Mouse (Mus musculus): ENCODE data around the gene Olfr1360.
"Not testable (repeated sequence)": the region's sequence is repeated elsewhere in the genome, so short reads cannot be mapped to it uniquely, and the experiment has no call there.

Olfr1360 gene

GRCm38 (mm10) chr13:21677305-21677704, at the start of gene Olfr1360:
Gene Olfr1360 (minus strand): TSS chr13:21677405.
- DNase-seq (ENCODE audit: low read depth, low spot score): no peak

GRCm38 (mm10) chr13:21722993-21723836, 46.0 kb upstream of the Olfr1360 start:
- no peak for DNase-seq (ENCODE audit: low read depth, low spot score)

GRCm38 (mm10) chr13:21722373-21722925, 45.2 kb upstream of the Olfr1360 start:
- no peak for DNase-seq (ENCODE audit: low read depth, low spot score)

- DNase-seq (ENCODE audit: low read depth, low spot score): peak; percentile 95
Observed at GRCm38 (mm10) chr13:21721757-21722372, 44.7 kb upstream of the Olfr1360 start, which contains the start of gene Hist1h2bm. Gene Hist1h2bm (plus strand): TSS chr13:21722044.

GRCm38 (mm10) chr13:21721107-21721756, 44.0 kb upstream of the Olfr1360 start:
- not testable (repeated sequence) for DNase-seq (ENCODE audit: low read depth, low spot score)

DNA sequence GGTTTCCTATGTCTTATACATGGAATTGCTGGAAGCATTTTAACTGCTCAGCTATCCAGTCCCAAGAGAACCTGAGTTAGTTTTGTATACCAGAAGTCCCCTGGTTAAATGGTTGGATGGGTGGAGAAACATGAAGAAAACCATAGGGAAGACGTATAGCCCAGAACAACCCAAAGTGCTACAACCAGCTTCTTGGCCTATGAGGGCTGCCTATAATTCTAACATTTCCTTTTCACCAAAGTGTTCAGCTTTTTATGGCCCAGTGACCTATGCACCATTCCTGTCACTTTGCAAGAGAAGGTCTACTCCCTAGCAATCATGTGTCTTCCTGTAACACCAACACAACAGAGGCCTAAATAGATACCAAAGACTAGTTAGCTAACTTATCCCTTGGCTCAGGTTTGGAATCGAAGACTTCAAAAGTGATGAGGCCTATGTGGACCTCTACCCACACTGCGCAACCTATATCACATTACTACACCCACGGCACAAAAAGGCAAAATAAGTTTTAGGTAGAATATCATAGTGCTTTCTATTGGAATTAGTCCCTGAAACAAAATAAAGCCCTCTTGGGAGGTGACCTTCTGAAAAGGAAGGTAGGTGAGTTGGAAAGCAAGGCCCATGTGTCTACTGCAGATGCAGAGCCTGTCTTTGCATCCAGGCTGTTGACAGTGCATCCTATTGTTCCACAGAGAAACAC, 41.3 kb upstream of the Olfr1360 start:
- no peak for DNase-seq (ENCODE audit: low read depth, low spot score)

DNA sequence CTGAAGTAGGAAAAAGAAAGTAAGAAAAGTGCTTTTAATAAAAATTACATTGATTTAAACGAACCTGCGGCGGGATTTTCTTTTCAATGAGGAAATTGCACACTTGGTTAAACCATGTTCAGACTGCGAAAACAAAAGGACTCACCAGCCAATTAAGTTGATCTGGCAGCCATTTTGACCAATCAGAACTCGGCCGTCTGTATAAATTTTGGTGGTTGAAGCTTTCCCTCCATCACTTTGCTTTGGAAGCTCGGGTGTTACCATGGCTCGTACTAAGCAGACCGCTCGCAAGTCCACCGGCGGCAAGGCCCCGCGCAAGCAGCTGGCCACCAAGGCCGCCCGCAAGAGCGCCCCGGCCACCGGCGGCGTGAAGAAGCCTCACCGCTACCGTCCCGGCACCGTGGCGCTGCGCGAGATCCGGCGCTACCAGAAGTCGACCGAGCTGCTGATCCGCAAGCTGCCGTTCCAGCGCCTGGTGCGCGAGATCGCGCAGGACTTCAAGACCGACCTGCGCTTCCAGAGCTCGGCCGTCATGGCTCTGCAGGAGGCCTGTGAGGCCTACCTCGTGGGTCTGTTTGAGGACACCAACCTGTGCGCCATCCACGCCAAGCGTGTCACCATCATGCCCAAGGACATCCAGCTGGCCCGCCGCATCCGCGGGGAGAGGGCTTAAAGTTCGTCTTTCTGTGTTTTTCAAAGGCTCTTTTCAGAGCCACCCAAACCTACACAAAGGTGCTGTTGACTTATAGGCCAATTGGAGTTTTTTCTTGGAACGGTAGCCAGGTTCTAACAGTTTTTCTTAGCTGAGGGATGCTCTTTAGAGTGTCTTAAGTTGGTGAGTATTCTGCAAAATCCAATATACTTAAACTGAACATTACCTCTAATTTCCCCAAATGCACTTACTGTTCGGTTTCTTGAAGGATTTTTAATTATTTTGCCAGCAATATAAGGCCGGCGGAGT, 40.5 kb upstream of the Olfr1360 start, which contains the start of gene Hist1h3h:
Gene Hist1h3h (plus strand): TSS at position 263 of the 961 bp plus-strand sequence.
- DNase-seq (ENCODE audit: low read depth, low spot score): peak; percentile 96

DNA sequence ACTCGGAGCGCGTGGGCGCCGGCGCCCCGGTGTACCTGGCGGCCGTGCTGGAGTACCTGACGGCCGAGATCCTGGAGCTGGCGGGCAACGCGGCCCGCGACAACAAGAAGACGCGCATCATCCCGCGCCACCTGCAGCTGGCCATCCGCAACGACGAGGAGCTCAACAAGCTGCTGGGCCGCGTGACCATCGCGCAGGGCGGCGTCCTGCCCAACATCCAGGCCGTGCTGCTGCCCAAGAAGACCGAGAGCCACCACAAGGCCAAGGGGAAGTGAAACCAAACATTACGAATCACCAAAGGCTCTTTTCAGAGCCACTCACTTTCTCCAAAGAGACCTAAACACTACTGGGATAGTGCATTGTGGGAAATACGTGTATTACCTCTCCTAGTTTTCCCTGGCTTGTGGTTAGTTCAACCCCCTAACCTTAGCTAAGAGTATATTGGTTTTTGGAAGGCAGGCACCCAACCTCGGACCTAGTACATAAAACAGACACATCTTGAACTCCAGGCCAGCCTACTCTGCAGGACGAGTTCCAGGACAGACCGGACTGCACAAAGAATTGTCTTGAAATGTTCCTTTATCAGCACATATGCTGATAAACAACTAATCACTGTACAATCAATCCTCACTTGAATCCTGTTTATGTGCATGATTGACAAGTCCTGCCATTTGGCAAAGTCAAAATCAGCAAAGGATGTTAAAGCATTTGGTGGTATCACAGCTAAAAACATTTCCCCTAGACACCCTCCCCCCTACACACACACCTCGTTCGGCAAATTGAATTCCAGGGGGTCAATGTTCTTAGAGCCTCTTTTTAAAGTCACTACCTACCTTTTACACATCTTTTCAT, 39.6 kb upstream of the Olfr1360 start:
- not testable (repeated sequence) for DNase-seq (ENCODE audit: low read depth, low spot score)

GRCm38 (mm10) chr13:21715864-21716539, 38.8 kb upstream of the Olfr1360 start, which contains the start of the genes Hist1h2bl and Hist1h2ai:
Gene Hist1h2bl (minus strand): TSS chr13:21716143.
Gene Hist1h2ai (plus strand): TSS chr13:21716422.
- DNase-seq (ENCODE audit: low read depth, low spot score): peak; percentile 97

DNA sequence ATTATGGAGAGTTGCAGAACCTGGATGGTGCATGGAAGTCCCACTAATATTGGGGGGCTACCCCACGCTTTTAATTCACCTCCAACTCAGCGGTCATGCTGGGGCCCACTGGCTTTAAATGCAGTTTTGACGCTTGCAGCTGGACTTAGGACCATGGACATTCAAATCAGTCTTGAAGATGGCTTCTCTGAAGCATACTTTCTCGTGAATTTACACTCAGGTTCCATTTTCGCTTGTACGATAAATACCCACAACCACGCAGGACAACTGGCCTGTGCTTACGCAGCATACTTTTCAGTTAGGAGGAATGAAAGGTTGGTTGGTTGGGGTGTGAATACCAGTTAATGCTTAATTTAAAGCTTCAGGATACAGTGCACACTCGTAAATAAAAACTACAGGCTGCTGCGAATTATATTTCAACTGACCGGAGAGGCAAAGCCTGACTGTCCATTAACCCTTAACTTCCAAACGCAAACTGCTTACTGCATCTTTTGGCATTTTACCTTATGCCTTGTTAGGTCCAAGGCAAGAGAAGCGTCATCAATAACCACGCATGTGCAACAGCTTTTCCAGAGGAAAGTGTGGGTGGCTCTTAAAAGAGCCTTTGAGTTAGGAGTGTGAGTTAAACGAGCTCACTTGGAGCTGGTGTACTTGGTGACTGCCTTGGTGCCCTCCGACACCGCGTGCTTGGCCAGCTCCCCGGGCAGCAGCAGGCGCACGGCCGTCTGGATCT, 38.1 kb upstream of the Olfr1360 start:
- DNase-seq (ENCODE audit: low read depth, low spot score): no peak

DNA sequence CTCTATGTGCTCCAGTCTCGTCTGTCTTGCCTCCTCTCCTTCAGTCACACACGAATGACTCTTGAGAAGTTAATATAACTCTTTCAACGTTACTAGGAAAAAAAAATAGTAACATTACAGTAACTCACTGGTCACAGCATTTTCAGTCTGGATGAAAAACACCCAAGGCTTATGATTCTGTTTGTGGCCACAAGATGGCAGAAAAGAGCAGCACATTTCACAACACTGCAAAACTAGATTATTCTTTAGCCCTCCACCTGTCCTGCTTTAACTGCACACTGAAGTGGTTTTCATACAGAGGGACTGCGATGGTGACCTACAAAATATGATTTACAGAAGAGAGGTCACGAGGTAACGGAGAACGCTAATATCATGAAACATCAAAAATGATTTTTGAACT, 37.5 kb upstream of the Olfr1360 start:
- no peak for DNase-seq (ENCODE audit: low read depth, low spot score)

GRCm38 (mm10) chr13:21711698-21712097, 34.5 kb upstream of the Olfr1360 start:
- DNase-seq (ENCODE audit: low read depth, low spot score): no peak

DNA sequence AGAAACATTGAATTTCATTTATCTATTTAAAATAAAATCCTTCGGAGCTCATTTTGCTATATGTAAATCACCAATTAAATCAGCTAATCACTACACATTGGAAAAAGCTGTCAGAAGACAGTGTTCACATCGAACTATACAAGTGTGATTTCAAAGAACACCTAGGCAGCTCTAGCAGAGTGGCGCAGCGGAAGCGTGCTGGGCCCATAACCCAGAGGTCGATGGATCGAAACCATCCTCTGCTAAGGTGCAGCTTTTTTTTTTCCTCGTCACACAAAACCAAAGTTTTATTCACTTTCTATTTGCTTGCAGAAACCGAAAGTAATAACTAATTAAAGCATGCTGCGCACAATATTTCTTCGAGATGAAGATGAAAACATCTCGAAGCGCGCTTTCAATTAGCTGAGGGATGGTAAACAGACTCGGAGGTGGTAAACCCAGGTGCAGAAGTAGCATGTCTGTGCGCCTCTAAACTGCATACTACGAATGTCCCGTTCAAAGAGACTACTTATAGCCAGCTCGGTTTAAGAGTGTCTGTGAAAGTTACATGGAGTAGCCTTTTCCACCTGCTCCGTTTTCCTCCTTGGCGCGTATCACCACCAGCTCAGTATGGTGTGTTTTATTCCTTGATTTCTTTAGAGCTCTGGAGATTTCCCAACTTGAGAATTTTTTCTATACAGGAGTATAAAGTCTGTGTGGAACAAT, 33.8 kb upstream of the Olfr1360 start:
- no peak for DNase-seq (ENCODE audit: low read depth, low spot score)

GRCm38 (mm10) chr13:21710031-21710711, 33.0 kb upstream of the Olfr1360 start:
- DNase-seq (ENCODE audit: low read depth, low spot score): peak; percentile 74

DNA sequence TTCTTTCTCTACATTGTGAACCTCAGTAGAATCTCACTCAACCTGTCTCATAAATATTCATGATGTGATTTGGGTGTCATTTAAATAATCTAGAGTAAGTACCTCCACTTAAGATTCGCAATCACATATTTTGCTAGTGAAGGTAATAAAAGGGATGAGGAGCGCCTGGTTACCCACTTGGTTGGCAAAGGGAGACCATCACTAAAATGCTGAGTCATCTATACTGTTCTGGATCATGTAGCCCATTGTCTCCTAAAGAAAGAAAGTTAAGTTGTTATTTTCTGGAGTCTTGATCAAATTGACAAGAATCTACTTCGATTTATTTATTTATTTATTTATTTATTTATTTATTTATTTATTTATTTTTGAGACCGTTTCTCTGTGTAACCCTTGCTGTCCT, 29.5 kb upstream of the Olfr1360 start:
- no peak for DNase-seq (ENCODE audit: low read depth, low spot score)

GRCm38 (mm10) chr13:21697811-21698210, 20.6 kb upstream of the Olfr1360 start, which contains the start of gene Olfr1359:
Gene Olfr1359 (plus strand): TSS chr13:21698111.
- no peak for DNase-seq (ENCODE audit: low read depth, low spot score)
